Mouse (Mus musculus) embryonic fibroblast, embryonic 13.5 days (primary cell): Measurements from ENCODE around the gene Cd83.

Source experiments
- CTCF ChIP-seq: IDR thresholded peaks from 2 replicates; pipeline ENCODE4 v1.5.1; 2011; ENCODE audit warnings: mild to moderate bottlenecking, control low read depth, low read length, moderate library complexity, borderline replicate concordance; ENCODE audit not compliant: insufficient read depth
- POLR2A ChIP-seq: IDR thresholded peaks from 2 replicates; pipeline ENCODE4 v1.6.1; 2011; ENCODE audit warnings: low read depth, mild to moderate bottlenecking, control low read depth, low read length, moderate library complexity

GRCm38 (mm10) chr13:43851108-43851507 lies 66.5 kb downstream of the Cd83 start:
- TF ChIP-seq CTCF (no peak), POLR2A (no peak)
